Mouse (Mus musculus): ENCODE measurements around the gene Nrgn.

Gene Nrgn

DNA sequence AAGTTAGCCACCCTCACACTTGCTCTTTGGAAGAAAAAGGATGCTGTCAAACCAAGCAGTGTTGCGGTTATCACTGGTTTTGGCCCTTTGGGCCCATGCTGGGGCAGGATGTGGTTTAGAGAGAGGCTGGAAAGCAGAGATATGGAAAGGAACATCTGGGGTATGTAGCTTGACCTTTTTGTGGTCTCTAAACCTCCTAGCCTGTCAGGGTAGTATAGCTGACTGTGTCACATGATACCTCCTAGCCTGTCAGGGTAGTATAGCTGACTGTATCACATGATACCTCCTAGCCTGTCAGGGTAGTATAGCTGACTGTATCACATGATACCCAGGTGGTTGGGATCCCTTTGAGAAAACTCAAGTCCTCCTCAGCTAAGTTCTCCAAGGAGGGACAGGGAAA is 1.6 kb upstream of the Nrgn start:
- DNase-seq = no peak

- DNase-seq = no peak
Measured at GRCm38 (mm10) chr9:37551751-37552531, 763 bp downstream of the Nrgn start.

- no peak for DNase-seq
Measured at GRCm38 (mm10) chr9:37550435-37550834, 2.3 kb downstream of the Nrgn start.

DNA sequence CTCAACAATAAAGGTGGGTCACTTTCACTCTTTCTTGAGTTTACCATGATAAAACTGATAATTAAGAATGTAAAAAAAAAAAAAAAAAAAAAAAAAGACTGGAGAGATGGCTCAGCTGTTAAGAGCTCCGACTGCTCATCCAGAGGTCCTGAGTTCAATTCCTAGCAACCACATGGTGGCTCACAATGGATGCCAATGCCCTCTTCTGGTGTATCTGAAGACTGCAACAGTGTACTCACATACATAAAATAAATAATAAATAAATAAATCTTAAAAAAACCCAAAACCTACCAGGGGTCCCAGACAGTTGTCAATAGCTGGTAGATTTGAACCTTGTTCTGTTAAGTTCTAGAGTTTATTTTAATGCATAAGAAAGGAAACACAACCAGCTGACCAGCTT is 5.8 kb downstream of the Nrgn start:
- DNase-seq = peak in 1 of 2 experiments; percentile 16

DNA sequence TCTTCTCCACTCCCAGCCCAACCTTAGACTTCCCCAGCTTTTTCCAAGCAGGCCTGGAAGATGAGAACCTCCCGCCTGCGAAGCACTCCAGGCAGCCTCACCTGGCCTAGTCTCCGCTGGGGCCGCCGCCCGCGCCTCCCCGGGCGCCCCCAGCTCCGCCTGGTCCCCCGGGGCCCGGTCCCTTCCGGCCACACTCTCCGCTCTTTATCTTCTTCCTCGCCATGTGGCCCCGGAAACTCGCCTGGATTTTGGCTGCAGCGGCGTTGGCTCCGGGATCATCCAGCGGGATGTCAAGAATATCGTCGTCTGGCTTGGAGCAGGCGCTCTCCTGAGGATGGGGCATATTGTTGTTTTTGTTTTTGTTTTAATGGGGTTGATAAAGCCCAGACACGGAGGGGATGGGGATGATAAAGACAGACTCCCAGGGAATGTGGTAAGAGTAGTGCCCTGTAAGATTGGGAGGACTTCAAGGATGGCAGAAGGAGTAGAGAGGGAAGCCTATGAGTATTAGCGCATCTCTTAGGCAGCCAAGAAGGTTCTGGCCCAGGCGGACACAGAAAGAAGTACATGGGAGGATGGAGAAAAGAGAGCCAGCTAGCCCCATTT is 6.8 kb downstream of the Nrgn start:
- DNase-seq = no peak

- peak in 1 of 2 experiments; percentile 11 for DNase-seq
Measured at GRCm38 (mm10) chr9:37545166-37545610, 7.5 kb downstream of the Nrgn start.

- peak; percentile 62 to 78 for DNase-seq
Measured at GRCm38 (mm10) chr9:37544447-37545165, 8.1 kb downstream of the Nrgn start.

DNA sequence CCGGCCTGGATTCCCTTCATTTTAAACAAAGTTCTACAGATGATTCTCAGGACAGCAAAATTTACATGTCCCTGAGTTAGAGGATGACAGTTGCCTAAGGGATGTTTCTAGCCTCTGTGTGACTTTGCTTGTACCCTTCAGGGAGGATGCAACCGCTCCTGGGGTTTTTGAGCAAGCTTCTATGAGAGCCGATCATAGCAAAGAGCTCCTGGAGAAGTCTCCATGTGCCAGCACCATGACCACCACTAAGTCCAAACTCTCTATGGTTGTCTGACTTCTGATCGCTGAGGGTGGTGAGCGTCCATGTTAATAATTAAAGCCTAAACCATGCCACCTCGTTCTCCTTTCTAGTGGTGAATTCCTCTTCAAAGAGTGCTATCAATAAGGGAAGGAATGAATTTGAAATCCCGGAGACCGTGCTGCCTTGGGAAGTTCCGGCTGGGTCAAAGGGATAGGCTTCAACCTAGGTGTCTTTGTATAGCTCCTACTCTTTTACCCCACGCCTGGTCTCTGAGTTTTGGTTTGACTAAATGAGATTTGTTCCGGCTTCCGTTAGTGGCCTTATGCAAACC is 8.7 kb downstream of the Nrgn start:
- no peak for DNase-seq

GRCm38 (mm10) chr9:37541851-37542642 is 10.7 kb downstream of the Nrgn start:
- DNase-seq = no peak

GRCm38 (mm10) chr9:37540701-37541575 is 11.8 kb downstream of the Nrgn start:
- no peak for DNase-seq

DNA sequence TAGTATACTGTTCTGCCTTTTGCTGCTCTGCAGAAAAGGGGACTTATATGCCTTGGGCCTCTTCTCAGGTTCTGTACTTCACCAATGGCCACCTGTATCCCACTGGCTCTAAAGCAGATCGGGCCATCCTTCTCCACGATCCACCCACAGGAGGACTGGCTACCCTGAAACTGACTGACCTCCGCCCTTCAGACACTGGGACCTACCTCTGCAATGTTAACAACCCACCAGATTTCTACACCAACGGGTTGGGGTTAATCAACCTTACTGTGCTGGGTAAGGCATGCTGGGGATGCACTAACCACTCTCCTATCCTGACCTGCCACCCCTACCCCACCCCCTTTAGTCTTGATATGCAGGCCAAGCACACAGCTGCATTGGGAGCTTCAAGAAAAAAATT is 12.5 kb downstream of the Nrgn start:
- no peak for DNase-seq

DNA sequence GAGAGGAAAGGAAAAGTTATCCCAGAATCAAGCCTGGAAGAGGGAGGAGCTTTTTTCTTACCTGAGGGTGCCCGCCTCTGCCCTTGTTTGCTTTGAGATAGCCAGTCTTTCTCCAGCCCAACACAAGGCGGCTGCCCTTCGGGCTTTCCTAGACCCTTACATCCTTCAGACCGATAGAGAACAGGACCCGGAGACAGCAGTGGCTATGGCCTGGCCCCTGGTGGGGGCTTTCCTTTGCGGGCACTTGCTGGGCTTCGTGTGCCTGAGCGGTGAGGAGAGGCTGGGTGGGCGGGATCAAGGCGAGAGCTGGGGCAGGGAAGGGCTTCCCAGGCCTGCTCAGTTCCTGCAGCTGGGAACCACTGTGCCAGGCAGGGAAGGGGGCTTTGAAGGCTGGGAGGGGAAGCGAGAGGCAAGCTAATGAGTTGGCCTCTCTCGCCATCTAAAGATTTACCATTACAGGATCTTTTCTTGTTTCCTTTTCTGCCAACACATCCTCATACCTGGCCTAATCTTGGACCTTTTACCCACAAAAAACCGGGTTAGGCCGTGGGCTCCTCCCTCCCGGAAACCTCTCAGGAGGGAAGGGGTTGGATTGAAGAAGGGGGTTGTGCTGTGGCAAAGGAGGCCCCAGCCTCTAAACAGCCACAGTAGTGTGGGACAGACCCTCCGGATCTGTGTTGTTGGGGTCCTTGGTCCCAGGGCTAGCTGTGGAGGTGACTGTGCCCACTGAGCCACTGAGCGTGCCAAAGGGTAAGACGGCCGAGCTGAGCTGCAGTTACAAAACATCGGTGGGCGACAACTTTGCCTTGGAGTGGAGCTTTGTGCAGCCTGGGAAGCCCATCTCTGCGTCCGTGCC is 13.3 kb downstream of the Nrgn start, which contains the start of gene Vsig2:
Gene Vsig2 (plus strand): TSS at position 86 of the 856 bp plus-strand sequence.
- DNase-seq = no peak

- DNase-seq = no peak
Measured at GRCm38 (mm10) chr9:37537658-37538250, 14.9 kb downstream of the Nrgn start.

DNA sequence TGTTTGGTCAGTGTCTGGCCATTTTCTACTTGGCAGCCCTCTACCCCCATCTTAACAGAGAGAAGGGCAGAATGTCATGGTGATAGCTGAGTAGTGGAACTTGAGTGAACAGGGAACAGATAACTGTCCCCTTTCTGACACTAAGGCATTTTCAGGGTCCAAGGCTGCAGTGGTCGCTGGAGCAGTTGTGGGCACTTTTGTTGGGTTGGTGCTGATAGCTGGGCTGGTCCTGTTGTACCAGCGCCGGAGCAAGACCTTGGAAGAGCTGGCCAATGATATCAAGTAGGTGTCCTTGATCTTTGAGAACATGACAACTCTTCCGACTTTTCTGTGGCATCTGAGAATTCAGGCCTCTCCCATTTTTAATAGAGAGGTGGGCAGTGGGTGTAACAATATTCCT is 15.9 kb downstream of the Nrgn start:
- DNase-seq = no peak

DNA sequence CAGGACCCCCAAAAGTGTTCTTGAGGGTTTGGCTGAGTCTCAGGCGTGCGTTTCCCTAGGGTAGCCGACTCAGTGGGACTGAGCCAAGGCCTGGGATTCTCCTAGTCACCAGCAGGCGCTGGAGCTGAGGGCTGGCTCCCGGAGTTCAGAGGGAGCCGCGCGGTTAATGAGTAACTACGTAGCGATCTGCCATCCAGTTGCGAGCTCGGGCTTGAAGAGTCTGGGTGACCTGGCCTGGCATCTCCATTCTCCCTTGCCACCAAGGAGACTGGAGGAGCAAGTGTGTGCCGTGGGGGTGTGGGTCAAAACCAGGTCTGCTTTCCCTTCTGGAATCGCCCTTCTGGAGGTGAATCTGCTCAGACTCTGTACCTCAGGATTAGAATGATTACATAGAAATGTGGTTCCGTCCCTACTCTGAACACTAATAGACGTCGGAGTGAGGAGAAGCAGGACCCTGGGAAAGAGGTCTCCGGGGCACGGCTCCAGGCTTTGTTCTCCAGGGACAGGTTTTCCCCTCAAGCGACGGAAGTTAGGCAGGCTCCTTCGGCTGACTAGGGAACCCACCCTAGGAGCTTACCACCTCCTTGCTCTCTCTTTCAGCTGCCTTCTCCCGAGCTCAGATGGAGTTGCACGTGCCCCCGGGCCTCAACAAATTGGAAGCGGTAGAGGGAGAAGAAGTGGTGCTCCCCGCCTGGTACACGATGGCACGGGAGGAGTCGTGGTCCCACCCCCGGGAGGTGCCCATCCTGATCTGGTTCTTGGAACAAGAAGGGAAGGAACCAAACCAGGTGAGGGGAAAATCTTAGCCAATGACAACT is 21.6 kb downstream of the Nrgn start:
- peak; percentile 60 to 64 for DNase-seq

DNA sequence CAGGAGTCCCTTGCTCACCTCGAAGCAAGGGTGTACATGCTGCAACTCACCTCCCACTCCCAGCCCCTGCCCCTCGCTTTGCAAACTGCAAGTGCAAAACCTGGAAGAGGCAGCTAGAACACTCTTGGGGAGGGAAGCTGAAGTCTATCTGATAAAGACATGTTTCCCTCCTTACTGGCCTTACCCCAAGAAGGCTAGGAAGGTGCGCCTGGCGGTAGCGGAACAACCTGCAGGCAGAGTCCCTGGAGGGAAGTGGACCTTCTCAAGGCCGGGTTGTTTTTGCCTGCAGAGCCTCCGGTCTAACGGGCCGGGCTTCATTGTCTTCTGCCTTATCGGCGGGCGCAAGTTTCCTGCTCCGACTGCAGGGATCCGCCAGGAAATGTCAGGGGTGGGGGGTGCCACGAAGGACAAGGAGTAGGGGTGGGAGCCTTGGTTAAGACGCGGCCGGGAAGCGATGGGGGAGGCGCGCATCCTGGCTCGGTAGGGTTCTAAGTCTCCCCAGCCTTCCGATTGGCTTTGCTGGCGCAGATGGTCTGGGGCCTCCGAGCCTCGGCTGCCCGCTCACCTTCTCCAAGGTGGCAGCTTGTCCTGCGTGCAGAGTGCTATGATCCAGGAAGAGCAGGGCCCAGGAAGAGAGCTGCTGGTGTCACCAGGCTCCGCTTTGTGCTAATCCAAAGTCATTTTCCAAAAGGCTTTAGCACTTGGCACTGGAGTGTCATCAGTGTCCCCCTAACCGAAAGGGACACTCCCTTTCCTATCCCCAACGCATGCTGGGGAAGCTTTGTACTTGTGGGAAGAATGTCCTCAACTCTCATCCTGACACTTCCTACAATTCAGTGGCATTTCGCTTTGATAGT is 22.4 kb downstream of the Nrgn start:
- DNase-seq = peak; percentile 67

DNA sequence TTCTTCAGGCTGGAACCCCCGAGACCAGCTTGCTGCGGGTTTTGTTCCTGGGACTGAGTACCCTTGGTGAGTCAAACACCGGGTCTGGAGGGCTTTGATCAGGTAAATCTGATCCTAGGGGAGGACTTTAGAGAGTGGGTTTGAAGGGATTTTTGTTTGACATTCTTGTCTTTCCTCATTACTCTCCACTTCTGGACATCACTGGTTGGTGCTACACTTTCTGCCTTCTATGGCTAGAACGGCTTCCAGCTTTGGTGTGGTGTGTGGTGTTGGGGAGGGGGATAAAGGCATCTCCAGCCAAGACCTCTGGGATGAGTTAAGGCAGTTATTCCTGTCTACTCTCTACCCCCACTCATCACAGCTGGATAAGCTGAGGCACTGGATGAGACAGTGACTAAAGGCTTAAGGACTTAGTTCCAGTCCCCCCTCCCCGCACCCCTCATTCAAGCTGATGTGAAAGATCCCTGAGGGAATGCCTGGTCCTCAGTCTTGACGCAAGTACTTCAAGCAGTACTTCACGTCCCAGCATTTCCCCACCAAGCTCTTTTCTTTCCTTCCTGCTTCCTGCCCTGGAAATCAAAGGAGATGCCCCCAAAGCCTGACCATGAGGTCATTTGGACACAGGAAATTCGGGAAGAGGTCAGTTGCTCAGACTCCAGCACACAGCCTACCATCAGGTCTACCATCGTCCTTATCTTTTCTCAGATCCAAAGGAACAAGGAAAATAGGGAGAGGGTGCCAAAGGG is 24.3 kb downstream of the Nrgn start:
- DNase-seq = no peak

All from cerebellum, adult 18-20 months (tissue).